Comparison of ENCODE assay signal across 8 mouse cellular contexts in genomic region chr6:5383336-5384177, GRCm38 (mm10). TPM values are rescaled to one million over a fixed set of nuclear protein-coding genes. Genes with fewer than 3 reads are reported as not detected.
DNase-seq lines count a peak whose midpoint lies in the region; ATAC-seq and TF ChIP-seq lines count a peak whose summit lies in the region.

Gene Asb4, plus strand, starts transcription at chr6:5383386.

- H3K27ac ChIP-seq in lung, embryonic 14.5 days (ENCODE audit: low read depth), result peak within 1 kb of the TSS; percentile 44; the same call in 1 of the 2 replicates
- peak within 1 kb of the TSS; percentile 84 for H3K27ac ChIP-seq in limb, embryonic 11.5 days (replicated peaks; ENCODE audit: low read depth, low read length)
- peak within 1 kb of the TSS; percentile 89 for H3K27ac ChIP-seq in neural tube, embryonic 11.5 days (ENCODE audit: low read depth, low read length)

- H3K4me2 ChIP-seq in lung, embryonic 14.5 days, result peak within 1 kb of the TSS; percentile 68
- H3K4me2 ChIP-seq in limb, embryonic 11.5 days (ENCODE audit: low read depth, severe bottlenecking), result peak within 1 kb of the TSS; percentile 52
- peak within 1 kb of the TSS; percentile 47 for H3K4me2 ChIP-seq in neural tube, embryonic 11.5 days (ENCODE audit: low read depth)

- H3K4me1 ChIP-seq in lung, embryonic 14.5 days (ENCODE audit: insufficient read depth), result peaks cover 8% of the 10 kb centered on the region; the same call in 1 of the 2 replicates
- peaks cover 39% of the 10 kb centered on the region for H3K4me1 ChIP-seq in limb, embryonic 11.5 days (ENCODE audit: control insufficient read depth, insufficient read depth, low read length)
- H3K4me1 ChIP-seq in neural tube, embryonic 11.5 days (ENCODE audit: control insufficient read depth, insufficient read depth, low read length), result peaks cover 27% of the 10 kb centered on the region

- no peak for ATAC-seq in lung, embryonic 14.5 days (ENCODE audit: insufficient read depth)
- ATAC-seq in limb, embryonic 11.5 days (ENCODE audit: insufficient number of reproducible peaks, low FRiP score, low TSS enrichment, low read depth), result 0 out of 2 replicates have a peak, but pooled peaks have one; percentile 40
- peak; percentile 69 for ATAC-seq in neural tube, embryonic 11.5 days (ENCODE audit: insufficient read depth, low FRiP score, low TSS enrichment)

- no peaks in the 10 kb centered on the region for H3K27me3 ChIP-seq in lung, embryonic 14.5 days (ENCODE audit: insufficient read depth, low read length)
- H3K27me3 ChIP-seq in limb, embryonic 11.5 days (ENCODE audit: control insufficient read depth, insufficient read depth, low read length), result no peaks in the 10 kb centered on the region
- no peaks in the 10 kb centered on the region for H3K27me3 ChIP-seq in neural tube, embryonic 11.5 days (ENCODE audit: control insufficient read depth, insufficient read depth, low read length)

- no peaks in the 10 kb centered on the region for H3K36me3 ChIP-seq in lung, embryonic 14.5 days (ENCODE audit: insufficient read depth)
- no peaks in the 10 kb centered on the region for H3K36me3 ChIP-seq in limb, embryonic 11.5 days (ENCODE audit: control insufficient read depth, insufficient read depth, low read length)
- no peaks in the 10 kb centered on the region for H3K36me3 ChIP-seq in neural tube, embryonic 11.5 days (ENCODE audit: control insufficient read depth, insufficient read depth, low read length)

- 8% methylated on average over 19 of the region's 19 CpGs for WGBS in lung, embryonic 14.5 days
- WGBS in limb, embryonic 11.5 days, result 5% methylated on average over 19 of the region's 19 CpGs
- 6% methylated on average over 19 of the region's 19 CpGs for WGBS in neural tube, embryonic 11.5 days

- H3K9me3 ChIP-seq in lung, embryonic 14.5 days (ENCODE audit: low read depth, low read length), result no peaks in the 10 kb centered on the region
- H3K9me3 ChIP-seq in limb, embryonic 11.5 days (ENCODE audit: control insufficient read depth, low read length), result no peaks in the 10 kb centered on the region
- no peaks in the 10 kb centered on the region for H3K9me3 ChIP-seq in neural tube, embryonic 11.5 days (ENCODE audit: control insufficient read depth, low read length)

- DNase-seq in adrenal gland, postnatal 14 days, result peak; percentile 26
- no peak for DNase-seq in adrenal gland, adult 8-10 months
- DNase-seq in lung, embryonic 14.5 days, result peak; percentile 53
- no peak for DNase-seq in lung, adult 18-20 months
- peak; percentile 76 for DNase-seq in limb, embryonic 11.5 days (ENCODE audit: low spot score)
- DNase-seq in neural tube, embryonic 11.5 days (ENCODE audit: low spot score), result peak; percentile 78
- no peak for DNase-seq in ovary, postnatal 10 days (ENCODE audit: low spot score)
- no peak for DNase-seq in thymus, postnatal 25 days

- peak within 1 kb of the TSS; percentile 47 for H3K9ac ChIP-seq in lung, embryonic 14.5 days
- H3K9ac ChIP-seq in limb, embryonic 11.5 days (ENCODE audit: low read length), result peak within 1 kb of the TSS; percentile 51
- H3K9ac ChIP-seq in neural tube, embryonic 11.5 days (ENCODE audit: low read length), result peak within 1 kb of the TSS; percentile 24

- H3K4me3 ChIP-seq in lung, embryonic 14.5 days (ENCODE audit: low read depth, low read length), result peak within 1 kb of the TSS; percentile 35
- H3K4me3 ChIP-seq in limb, embryonic 11.5 days (ENCODE audit: low read depth, low read length), result peak within 1 kb of the TSS; percentile 9
- peak within 1 kb of the TSS; percentile 18; the same call in 1 of the 2 replicates for H3K4me3 ChIP-seq in neural tube, embryonic 11.5 days (ENCODE audit: low read depth, low read length)

- no peak for TF ChIP-seq CTCF in lung, embryonic 14.5 days (IDR thresholded peaks at IDR 0.05; ENCODE audit: low read depth)

RNA-seq across cellular contexts. Expression of gene Asb4, which starts in this region (rescaled TPM):
- 5.3 and 5.7 TPM in 2 replicates for total RNA-seq in adrenal gland, postnatal 14 days (2021)
- 1 to 10 TPM in 3 of 4 experiments, under 1 TPM in 1; 0.83 to 1.5 (median 1.1) TPM for total RNA-seq in adrenal gland, adult 8-10 months (2022)
- 8.6 and 10.8 TPM in 2 replicates for polyA plus RNA-seq in lung, embryonic 14.5 days (2014; fragmentation: Nextera tagmentation; extraction: Ambion mirVana)
- polyA plus RNA-seq in limb, embryonic 11.5 days (2014; fragmentation: Nextera tagmentation; extraction: Ambion mirVana), result 366 and 372 TPM in 2 replicates
- 41.0 and 49.8 TPM in 2 replicates for polyA plus RNA-seq in neural tube, embryonic 11.5 days (2014; fragmentation: Nextera tagmentation; extraction: Ambion mirVana)

Comparison
In these comparisons a context has a peak if more than half of its experiments do, and no peak if none do; other contexts are left out.
1. DNase-seq: peak in adrenal gland, postnatal 14 days (single experiment), lung, embryonic 14.5 days (single experiment), limb, embryonic 11.5 days (single experiment) and neural tube, embryonic 11.5 days (single experiment); none in adrenal gland, adult 8-10 months (single experiment), lung, adult 18-20 months (0 of 2), ovary, postnatal 10 days (single experiment) and thymus, postnatal 25 days (single experiment).
2. Peak in every context shown above with its lines, with median percentiles within 50 percentile points of each other: H3K27ac ChIP-seq, H3K4me2 ChIP-seq, H3K4me3 ChIP-seq and H3K9ac ChIP-seq.